Mouse (Mus musculus) bone marrow, adult 2 months (tissue): ENCODE data around the gene Fam19a5.

ENCODE experiments used
- CTCF ChIP-seq: fragments of 200-500 bp; IDR thresholded peaks from 2 replicates; pipeline ENCODE4 v1.5.1; 2011; ENCODE audit warnings: low read length, control low read depth; ENCODE audit not compliant: control insufficient read depth, insufficient read depth
- POLR2A ChIP-seq: fragments of 200-500 bp; IDR thresholded peaks from 2 replicates; pipeline ENCODE4 v1.6.1; 2011; ENCODE audit warnings: low read depth, mild to moderate bottlenecking, control low read depth, low read length, borderline replicate concordance; ENCODE audit not compliant: control insufficient read depth

GRCm38 (mm10) chr15:87796571-87796970 lies 252.5 kb downstream of the Fam19a5 start:
- no peak for TF ChIP-seq CTCF
- no peak for TF ChIP-seq POLR2A
